In genomic region chr6:146795924-146796545, GRCm38 (mm10) we compare ENCODE assay signal across 8 mouse cellular contexts. TPM values are rescaled to one million over a fixed set of nuclear protein-coding genes. Genes with fewer than 3 reads are reported as not detected.
A peak's percentile ranks its signal among the peaks of the same experiment; 100 is the strongest.
DNase-seq lines count a peak whose midpoint lies in the region; ATAC-seq and TF ChIP-seq lines count a peak whose summit lies in the region.

Gene Arntl2 (plus strand): TSS chr6:146796055.

- peak; percentile 94 for ATAC-seq in forebrain, embryonic 11.5 days (replicated peaks; ENCODE audit: low FRiP score)
- peak; percentile 95 for ATAC-seq in heart, embryonic 14.5 days (ENCODE audit: insufficient number of reproducible peaks, insufficient read depth, low FRiP score, low read depth)
- peak; percentile 94 for ATAC-seq in kidney, postnatal 0 days (replicated peaks; ENCODE audit: low FRiP score, low read depth)
- peak; percentile 64 for ATAC-seq in monocyte, adult 5-6 weeks (replicated peaks; ENCODE audit: insufficient number of reproducible peaks, low FRiP score, low TSS enrichment, poor library complexity, severe bottlenecking)

- H3K4me2 ChIP-seq in forebrain, embryonic 11.5 days (ENCODE audit: low read depth, low read length, severe bottlenecking), result peak within 1 kb of the TSS; percentile 81
- peak within 1 kb of the TSS; percentile 87 for H3K4me2 ChIP-seq in heart, embryonic 14.5 days (ENCODE audit: low read length)
- peak within 1 kb of the TSS; percentile 68 for H3K4me2 ChIP-seq in kidney, postnatal 0 days (ENCODE audit: low read length)

- DNase-seq in brain, embryonic 14.5 days (ENCODE audit: low read depth), result peak; percentile 83
- DNase-seq in forebrain, embryonic 11.5 days (ENCODE audit: low spot score), result peak; percentile 82
- DNase-seq in kidney, postnatal 0 days (ENCODE audit: low spot score), result peak; percentile 80
- DNase-seq in liver, adult 2 months (ENCODE audit: extremely low read depth, low read depth, low spot score), result peak; percentile 63
- DNase-seq in telencephalon, adult 2 months (ENCODE audit: low read depth, low spot score), result peak; percentile 57

- peaks cover 5% of the 10 kb centered on the region; the same call in 1 of the 2 replicates for H3K4me1 ChIP-seq in forebrain, embryonic 11.5 days (replicated peaks; ENCODE audit: control insufficient read depth, insufficient read depth, low read length)
- H3K4me1 ChIP-seq in heart, embryonic 14.5 days (ENCODE audit: control insufficient read depth in 2 of 2, insufficient read depth in 2 of 2, low read length in 2 of 2), result peaks cover 3 to 11% of the 10 kb centered on the region in 2 experiments; a peak in 3 of 4 replicates
- H3K4me1 ChIP-seq in kidney, postnatal 0 days (replicated peaks; ENCODE audit: insufficient read depth, low read length), result 0 out of 2 replicates have a peak, but pooled peaks cover 4% of the 10 kb centered on the region
- H3K4me1 ChIP-seq in liver, adult 2 months (ENCODE audit: control insufficient read depth, insufficient read depth, low read length), result peaks cover 4% of the 10 kb centered on the region; the same call in 1 of the 2 replicates

- H3K9ac ChIP-seq in forebrain, embryonic 11.5 days (ENCODE audit: low read length), result peak within 1 kb of the TSS; percentile 65
- peak within 1 kb of the TSS; percentile 72 for H3K9ac ChIP-seq in heart, embryonic 14.5 days (ENCODE audit: low read length)
- H3K9ac ChIP-seq in kidney, postnatal 0 days (ENCODE audit: low read depth, low read length), result peak within 1 kb of the TSS; percentile 50
- H3K9ac ChIP-seq in liver, adult 2 months (ENCODE audit: low read depth, low read length), result peak within 1 kb of the TSS; percentile 67

- no peak for TF ChIP-seq CTCF in C2C12 (IDR thresholded peaks at IDR 0.05; ENCODE audit: control insufficient read depth, insufficient read depth, insufficient read length)
- TF ChIP-seq CTCF in brain, embryonic 14.5 days (IDR thresholded peaks at IDR 0.05; ENCODE audit: borderline replicate concordance, extremely low read depth, insufficient read depth, insufficient read length), result no peak
- TF ChIP-seq CTCF in kidney, postnatal 0 days (IDR thresholded peaks at IDR 0.05; ENCODE audit: low read depth), result no peak
- no peak for TF ChIP-seq CTCF in liver, adult 2 months (IDR thresholded peaks at IDR 0.05; ENCODE audit: low read depth, low read length)

- 0 out of 2 replicates have a peak, but pooled peaks have one; percentile 40 for TF ChIP-seq POLR2A in brain, embryonic 14.5 days (IDR thresholded peaks at IDR 0.05; ENCODE audit: borderline replicate concordance, extremely low read depth, insufficient read depth, insufficient read length, poor library complexity, severe bottlenecking)
- TF ChIP-seq POLR2A in liver, adult 2 months (IDR thresholded peaks at IDR 0.05; ENCODE audit: extremely low read depth, insufficient read depth, low read length), result peak; percentile 50; the same call in 1 of the 2 replicates

- H3K4me3 ChIP-seq in C2C12 (ENCODE audit: insufficient read depth, poor library complexity, severe bottlenecking), result peak within 1 kb of the TSS; percentile 6
- H3K4me3 ChIP-seq in forebrain, embryonic 11.5 days (ENCODE audit: low read depth, low read length), result peak within 1 kb of the TSS; percentile 44
- H3K4me3 ChIP-seq in heart, embryonic 14.5 days (ENCODE audit: control insufficient read depth in 1 of 2, insufficient read depth in 1 of 2, low read depth in 1 of 2, low read length in 2 of 2), result peak within 1 kb of the TSS; percentile 54 to 72
- H3K4me3 ChIP-seq in kidney, postnatal 0 days (replicated peaks; ENCODE audit: low read depth, low read length), result peak within 1 kb of the TSS; percentile 44
- peak within 1 kb of the TSS; percentile 60 for H3K4me3 ChIP-seq in liver, adult 2 months (ENCODE audit: insufficient read depth, low read depth, low read length)

- 2% methylated on average over 36 of the region's 36 CpGs for WGBS in forebrain, embryonic 11.5 days
- WGBS in heart, embryonic 14.5 days, result under 1% methylated on average over 36 of the region's 36 CpGs
- WGBS in kidney, postnatal 0 days, result under 1% methylated on average over 36 of the region's 36 CpGs
- under 1% methylated on average over 36 of the region's 36 CpGs for WGBS in liver, adult 2 months

- H3K79me2 ChIP-seq in C2C12 (ENCODE audit: control insufficient read depth, insufficient read depth), result no peaks in the 10 kb centered on the region
- H3K79me2 ChIP-seq in liver, adult 2 months (ENCODE audit: control insufficient read depth, insufficient read depth, low read length), result no peaks in the 10 kb centered on the region

- H3K36me3 ChIP-seq in C2C12 (ENCODE audit: control insufficient read depth, insufficient read depth), result no peaks in the 10 kb centered on the region
- H3K36me3 ChIP-seq in forebrain, embryonic 11.5 days (ENCODE audit: control insufficient read depth, insufficient read depth, low read length), result no peaks in the 10 kb centered on the region
- H3K36me3 ChIP-seq in heart, embryonic 14.5 days (ENCODE audit: control insufficient read depth, insufficient read depth, low read length), result no peaks in the 10 kb centered on the region
- no peaks in the 10 kb centered on the region for H3K36me3 ChIP-seq in kidney, postnatal 0 days (ENCODE audit: insufficient read depth, low read length)
- H3K36me3 ChIP-seq in liver, adult 2 months (ENCODE audit: control insufficient read depth, insufficient read depth, low read length), result no peaks in the 10 kb centered on the region

- H3K79me3 ChIP-seq in C2C12 (ENCODE audit: low read depth), result no peaks in the 10 kb centered on the region

- no peaks in the 10 kb centered on the region for H3K27me3 ChIP-seq in C2C12 (ENCODE audit: control insufficient read depth, insufficient read depth, insufficient read length)
- H3K27me3 ChIP-seq in forebrain, embryonic 11.5 days (ENCODE audit: control insufficient read depth, insufficient read depth, low read length), result peaks cover 4% of the 10 kb centered on the region; the same call in 1 of the 2 replicates
- H3K27me3 ChIP-seq in heart, embryonic 14.5 days (ENCODE audit: control insufficient read depth, insufficient read depth, low read length), result 0 out of 2 replicates have a peak, but pooled peaks cover 3% of the 10 kb centered on the region
- H3K27me3 ChIP-seq in kidney, postnatal 0 days (ENCODE audit: insufficient read depth, low read length), result no peaks in the 10 kb centered on the region
- no peaks in the 10 kb centered on the region for H3K27me3 ChIP-seq in liver, adult 2 months (ENCODE audit: control insufficient read depth, insufficient read depth, low read length)

- H3ac ChIP-seq in C2C12 (ENCODE audit: control insufficient read depth, insufficient read length, low read depth), result peak within 1 kb of the TSS; percentile 37

- no peaks in the 10 kb centered on the region for H3K9me3 ChIP-seq in forebrain, embryonic 11.5 days (ENCODE audit: control insufficient read depth, low read length)
- H3K9me3 ChIP-seq in heart, embryonic 14.5 days (ENCODE audit: control insufficient read depth, low read length), result no peaks in the 10 kb centered on the region
- no peaks in the 10 kb centered on the region for H3K9me3 ChIP-seq in kidney, postnatal 0 days (replicated peaks; ENCODE audit: low read length)

- H3K27ac ChIP-seq in forebrain, embryonic 11.5 days (ENCODE audit: low read depth, low read length), result no peak within 1 kb of the TSS
- H3K27ac ChIP-seq in heart, embryonic 14.5 days (replicated peaks in 1 of 2; ENCODE audit: control insufficient read depth in 1 of 2, insufficient read depth in 1 of 2, low read depth in 2 of 2, low read length in 2 of 2), result no peak within 1 kb of the TSS
- no peak within 1 kb of the TSS for H3K27ac ChIP-seq in kidney, postnatal 0 days
- H3K27ac ChIP-seq in liver, adult 2 months (replicated peaks; ENCODE audit: insufficient read depth, low read depth, low read length), result no peak within 1 kb of the TSS

TF ChIP-seq in C2C12, 6 proteins besides CTCF, POLR2A, EP300 and RAD21:
- TF ChIP-seq CEBPB (IDR thresholded peaks at IDR 0.05; ENCODE audit: low read depth), result no peak
TF ChIP-seq in C2C12: peak in this region for 0.

RNA-seq across cellular contexts. Expression of gene Arntl2, which starts in this region (rescaled TPM):
- 0.49 TPM for polyA plus RNA-seq in C2C12 (2012; fragmentation: generic; extraction: Trizol)
- 4.6 and 5.8 TPM in 2 replicates for polyA plus RNA-seq in brain, embryonic 14.5 days (2012; rRNA removed)
- 0.86 and 1.3 TPM in 2 replicates for polyA plus RNA-seq in forebrain, embryonic 11.5 days (2014; fragmentation: Nextera tagmentation; extraction: Ambion mirVana)
- polyA plus RNA-seq in heart, embryonic 14.5 days (2014; fragmentation: Nextera tagmentation; extraction: Ambion mirVana), result 2.1 and 3.7 TPM in 2 replicates
- polyA plus RNA-seq in kidney, postnatal 0 days (2015; fragmentation: Nextera tagmentation; extraction: Ambion mirVana), result 1.2 and 1.8 TPM in 2 replicates
- total RNA-seq in liver, adult 2 months (2014; rRNA removed), result 0.40 and 6.1 TPM in 2 replicates
- 1.6 and 2.4 TPM in 2 replicates for polyA plus RNA-seq in liver, adult 2 months (2012; rRNA removed)
- 0.64 to 1.6 TPM (median 1.4 TPM) in 3 replicates for total RNA-seq in monocyte, adult 5-6 weeks (2017)

Comparison
In these comparisons a context has a peak if more than half of its experiments do, and no peak if none do; other contexts are left out.
1. H3K4me3 ChIP-seq: peak in every context shown above with its lines; median percentile 63 in heart, embryonic 14.5 days; 60 in liver, adult 2 months; 44 in forebrain, embryonic 11.5 days; 44 in kidney, postnatal 0 days; 6 in C2C12.